In genomic region chr11:7809741-7810140, GRCm38 (mm10) we compare ENCODE assay signal across 15 mouse cellular contexts.
"Had no signal": no experiment of that assay in that cellular context is flagged by ENCODE, and none has a peak within 500 bp of the region (broad histone marks: within the 10 kb centered on the region; RNA-seq: fewer than 3 reads in every experiment).

No protein-coding gene starts in this region.

- H3K27ac ChIP-seq: kidney, postnatal 0 days; layer of hippocampus, adult 2 months; liver, embryonic 13.5 days; midbrain, embryonic 12.5 days; midbrain, embryonic 15.5 days; neural tube, embryonic 13.5 days had no signal

- H3K27me3 ChIP-seq: liver, embryonic 13.5 days; midbrain, embryonic 12.5 days; midbrain, embryonic 15.5 days; neural tube, embryonic 13.5 days had no signal

- H3K36me3 ChIP-seq: liver, embryonic 13.5 days; midbrain, embryonic 12.5 days; midbrain, embryonic 15.5 days; neural tube, embryonic 13.5 days had no signal

- H3K9me3 ChIP-seq: liver, embryonic 13.5 days; midbrain, embryonic 12.5 days; midbrain, embryonic 15.5 days; neural tube, embryonic 13.5 days had no signal

- H3K4me3 ChIP-seq: layer of hippocampus, adult 2 months; liver, embryonic 13.5 days; midbrain, embryonic 12.5 days; midbrain, embryonic 15.5 days; neural tube, embryonic 13.5 days had no signal

- H3K4me2 ChIP-seq: liver, embryonic 13.5 days; lung, embryonic 14.5 days; midbrain, embryonic 12.5 days; midbrain, embryonic 15.5 days; neural tube, embryonic 13.5 days had no signal

- DNase-seq: kidney, adult 2 months; kidney, postnatal 25 days; layer of hippocampus, adult 9-11 months; liver, embryonic 13.5 days; lung, embryonic 14.5 days; lung, postnatal 4 days; retina, postnatal 1 day; right cerebral cortex, postnatal 25 days; thymus, adult 18-20 months; thymus, postnatal 36 days had no signal

- H3K9ac ChIP-seq: liver, embryonic 13.5 days; lung, embryonic 14.5 days; midbrain, embryonic 12.5 days; midbrain, embryonic 15.5 days; neural tube, embryonic 13.5 days had no signal

- H3K4me1 ChIP-seq: liver, embryonic 13.5 days; midbrain, embryonic 12.5 days; midbrain, embryonic 15.5 days; neural tube, embryonic 13.5 days had no signal

- ATAC-seq: midbrain, embryonic 15.5 days had no signal
